Mouse (Mus musculus): ENCODE results near the gene Ifnk. TPM values are rescaled to one million over a fixed set of nuclear protein-coding genes. Genes with fewer than 3 reads are reported as not detected.

Gene Ifnk
- polyA plus RNA-seq, 1 experiment from 2014 or later: 0.39 TPM

GRCm38 (mm10) chr4:35165947-35166346, 14.1 kb downstream of the Ifnk start:
- H3K9me3 ChIP-seq: no peaks in the 10 kb centered on the region
- no peak overlapping the region for H3K27ac ChIP-seq
- H3K4me2 ChIP-seq: no peak overlapping the region
- H3K36me3 ChIP-seq: no peaks in the 10 kb centered on the region
- peak; percentile 78; the same call in 1 of the 2 replicates for ATAC-seq (ENCODE audit: insufficient read depth, low FRiP score, low read depth)
- no peak overlapping the region for H3K9ac ChIP-seq
- H3K27me3 ChIP-seq (replicated peaks): no peaks in the 10 kb centered on the region
- WGBS: 63% methylated on average over 3 of the region's 3 CpGs
- H3K4me1 ChIP-seq: peaks cover 4% of the 10 kb centered on the region; the same call in 1 of the 2 replicates
- no peak overlapping the region for H3K4me3 ChIP-seq (replicated peaks)

DNA sequence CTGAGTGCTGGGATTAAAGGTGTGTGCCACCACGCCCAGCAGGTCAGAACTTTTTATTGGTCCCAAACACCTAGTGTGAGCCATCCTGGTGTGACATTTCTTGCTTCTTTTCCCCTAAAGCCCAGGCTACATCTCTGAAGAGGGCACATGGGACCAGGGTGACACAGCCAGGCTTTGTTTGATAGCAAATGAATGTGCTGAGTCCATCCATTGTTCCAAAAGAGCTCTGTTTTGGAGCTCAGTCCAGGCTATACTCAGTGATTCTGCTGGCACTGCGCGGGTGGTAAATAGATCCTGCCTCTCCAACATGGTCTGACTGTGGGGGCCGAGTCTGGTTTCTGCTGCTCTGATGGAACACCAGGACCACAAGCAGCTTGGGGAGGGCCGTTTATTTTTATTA, 16.0 kb downstream of the Ifnk start:
- no peak overlapping the region for H3K4me2 ChIP-seq
- ATAC-seq (ENCODE audit: insufficient read depth, low FRiP score, low read depth): no peak; the same call in 1 of the 2 replicates
- H3K4me1 ChIP-seq: peaks cover 4% of the 10 kb centered on the region; the same call in 1 of the 2 replicates
- no peaks in the 10 kb centered on the region for H3K9me3 ChIP-seq
- no peak overlapping the region for H3K4me3 ChIP-seq (replicated peaks)
- WGBS: 82% methylated on average over 5 of the region's 5 CpGs
- no peaks in the 10 kb centered on the region for H3K36me3 ChIP-seq
- H3K27ac ChIP-seq: no peak overlapping the region
- no peaks in the 10 kb centered on the region for H3K27me3 ChIP-seq (replicated peaks)
- no peak overlapping the region for H3K9ac ChIP-seq

DNA sequence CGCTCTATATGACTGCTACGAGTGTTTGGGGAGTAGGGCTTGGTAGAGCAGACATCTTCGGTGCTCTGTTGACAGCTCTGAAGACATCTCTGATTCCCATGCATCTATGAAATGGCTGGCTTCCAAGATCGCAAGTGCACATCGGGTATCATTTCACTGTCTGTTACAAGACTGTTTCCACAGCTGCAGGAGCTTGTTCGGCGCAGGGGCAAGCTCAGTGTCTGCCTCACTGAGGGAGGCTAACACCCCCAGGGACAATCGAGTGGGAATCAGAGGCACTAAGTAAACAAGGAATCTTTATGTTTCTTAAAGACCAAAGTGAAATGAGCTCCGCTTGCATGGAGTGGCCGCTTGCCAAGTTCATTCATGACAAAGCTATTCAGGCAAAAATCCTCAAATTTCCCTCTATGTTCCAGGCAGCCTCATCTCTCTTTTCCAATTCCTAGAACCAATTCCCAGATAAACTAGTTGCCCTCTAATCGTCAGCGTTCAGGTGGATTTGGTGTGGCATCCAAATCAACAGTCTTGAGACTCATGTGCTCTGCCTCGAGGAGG, 17.8 kb downstream of the Ifnk start:
- no peaks in the 10 kb centered on the region for H3K27me3 ChIP-seq (replicated peaks)
- H3K4me1 ChIP-seq: peaks cover 4% of the 10 kb centered on the region; the same call in 1 of the 2 replicates
- peak overlapping the region; percentile 27 for H3K4me2 ChIP-seq
- H3K27ac ChIP-seq: no peak overlapping the region
- 46% methylated on average over 13 of the region's 13 CpGs for WGBS
- H3K9ac ChIP-seq: no peak overlapping the region
- H3K9me3 ChIP-seq: no peaks in the 10 kb centered on the region
- no peaks in the 10 kb centered on the region for H3K36me3 ChIP-seq
- no peak overlapping the region for H3K4me3 ChIP-seq (replicated peaks)
- ATAC-seq (ENCODE audit: insufficient read depth, low FRiP score, low read depth): no peak

GRCm38 (mm10) chr4:35172471-35172870, 20.6 kb downstream of the Ifnk start:
- no peaks in the 10 kb centered on the region for H3K27me3 ChIP-seq (replicated peaks)
- no peaks in the 10 kb centered on the region for H3K9me3 ChIP-seq
- no peaks in the 10 kb centered on the region for H3K36me3 ChIP-seq
- ATAC-seq (ENCODE audit: insufficient read depth, low FRiP score, low read depth): no peak
- H3K27ac ChIP-seq: no peak overlapping the region
- H3K4me1 ChIP-seq: no peaks in the 10 kb centered on the region
- no peak overlapping the region for H3K4me3 ChIP-seq (replicated peaks)
- H3K4me2 ChIP-seq: no peak overlapping the region
- WGBS: 81% methylated on average over 2 of the region's 2 CpGs
- no peak overlapping the region for H3K9ac ChIP-seq

DNA sequence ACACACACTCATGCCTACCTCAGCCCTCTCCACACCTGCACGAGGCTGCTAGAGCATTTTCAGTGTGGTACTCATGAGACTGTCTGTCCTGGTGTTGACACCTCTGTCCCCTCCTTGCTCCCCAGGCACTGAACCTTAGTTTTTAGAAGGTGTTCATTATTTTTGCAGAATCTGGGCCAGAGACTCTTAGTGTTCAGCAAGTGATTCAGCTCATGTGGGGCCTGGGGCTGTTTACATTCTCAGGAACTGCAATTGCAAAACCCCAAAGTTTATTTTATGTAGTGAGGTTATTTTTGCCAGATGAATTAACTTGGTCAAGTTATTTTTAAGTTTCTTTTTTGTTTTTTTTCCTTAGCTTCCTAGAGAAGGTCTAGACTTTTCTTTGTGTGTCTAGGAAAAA, 21.7 kb downstream of the Ifnk start:
- no peaks in the 10 kb centered on the region for H3K4me1 ChIP-seq
- H3K36me3 ChIP-seq: no peaks in the 10 kb centered on the region
- no peaks in the 10 kb centered on the region for H3K9me3 ChIP-seq
- no peak overlapping the region for H3K4me3 ChIP-seq (replicated peaks)
- H3K27me3 ChIP-seq (replicated peaks): no peaks in the 10 kb centered on the region
- no peak overlapping the region for H3K9ac ChIP-seq
- no peak overlapping the region for H3K27ac ChIP-seq
- no peak for ATAC-seq (ENCODE audit: insufficient read depth, low FRiP score, low read depth)
- 68% methylated on average over 1 of the region's 1 CpGs for WGBS
- no peak overlapping the region for H3K4me2 ChIP-seq

GRCm38 (mm10) chr4:35175566-35175965, 23.7 kb downstream of the Ifnk start:
- no peak for ATAC-seq (ENCODE audit: insufficient read depth, low FRiP score, low read depth)
- H3K4me3 ChIP-seq (replicated peaks): no peak overlapping the region
- H3K4me2 ChIP-seq: no peak overlapping the region
- H3K27me3 ChIP-seq (replicated peaks): no peaks in the 10 kb centered on the region
- no peaks in the 10 kb centered on the region for H3K9me3 ChIP-seq
- H3K9ac ChIP-seq: no peak overlapping the region
- WGBS: 73% methylated on average over 2 of the region's 2 CpGs
- H3K36me3 ChIP-seq: no peaks in the 10 kb centered on the region
- H3K4me1 ChIP-seq: no peaks in the 10 kb centered on the region
- H3K27ac ChIP-seq: no peak overlapping the region

DNA sequence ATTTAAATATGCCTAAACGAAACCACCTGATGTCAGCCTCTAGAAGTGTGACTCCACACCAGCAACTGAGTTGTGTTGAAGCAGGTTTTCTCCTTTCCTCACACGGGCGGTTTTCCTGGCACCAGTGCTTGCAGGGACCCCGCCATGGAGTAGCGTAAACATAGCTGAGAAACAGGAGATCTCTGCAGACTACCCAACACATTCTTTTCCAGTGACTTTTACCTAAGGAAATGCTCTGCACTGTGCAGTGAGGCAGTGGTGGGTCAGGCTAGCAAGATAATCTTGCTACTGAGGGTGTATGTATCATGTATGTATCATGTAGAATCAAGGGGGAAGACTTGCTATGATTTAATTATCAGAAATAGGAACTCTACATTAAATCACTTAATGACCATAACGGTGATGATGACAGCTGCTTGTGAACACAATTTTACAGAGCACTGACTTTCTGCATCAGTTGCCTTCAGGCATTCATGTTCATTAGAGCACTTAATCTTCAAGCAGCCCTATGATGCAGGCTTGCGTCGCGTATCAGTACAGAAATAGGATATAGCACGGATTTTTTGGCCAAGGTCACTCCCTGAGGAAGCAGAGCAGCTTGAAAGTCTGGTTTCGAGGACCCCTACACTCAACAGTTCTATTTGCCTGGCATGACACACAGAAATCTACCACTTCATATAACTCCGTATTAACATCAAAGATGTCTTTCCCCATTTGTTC, 26.2 kb downstream of the Ifnk start:
- Histone ChIP-seq H3K4me3 (replicated peaks) (no peak overlapping the region), H3K9ac (no peak overlapping the region), H3K9me3 (no peaks in the 10 kb centered on the region), H3K4me1 (no peaks in the 10 kb centered on the region), H3K4me2 (no peak overlapping the region), H3K27me3 (replicated peaks) (no peaks in the 10 kb centered on the region), H3K36me3 (no peaks in the 10 kb centered on the region), H3K27ac (no peak overlapping the region)
- no peak for ATAC-seq (ENCODE audit: insufficient read depth, low FRiP score, low read depth)
- WGBS: 73% methylated on average over 12 of the region's 12 CpGs

DNA sequence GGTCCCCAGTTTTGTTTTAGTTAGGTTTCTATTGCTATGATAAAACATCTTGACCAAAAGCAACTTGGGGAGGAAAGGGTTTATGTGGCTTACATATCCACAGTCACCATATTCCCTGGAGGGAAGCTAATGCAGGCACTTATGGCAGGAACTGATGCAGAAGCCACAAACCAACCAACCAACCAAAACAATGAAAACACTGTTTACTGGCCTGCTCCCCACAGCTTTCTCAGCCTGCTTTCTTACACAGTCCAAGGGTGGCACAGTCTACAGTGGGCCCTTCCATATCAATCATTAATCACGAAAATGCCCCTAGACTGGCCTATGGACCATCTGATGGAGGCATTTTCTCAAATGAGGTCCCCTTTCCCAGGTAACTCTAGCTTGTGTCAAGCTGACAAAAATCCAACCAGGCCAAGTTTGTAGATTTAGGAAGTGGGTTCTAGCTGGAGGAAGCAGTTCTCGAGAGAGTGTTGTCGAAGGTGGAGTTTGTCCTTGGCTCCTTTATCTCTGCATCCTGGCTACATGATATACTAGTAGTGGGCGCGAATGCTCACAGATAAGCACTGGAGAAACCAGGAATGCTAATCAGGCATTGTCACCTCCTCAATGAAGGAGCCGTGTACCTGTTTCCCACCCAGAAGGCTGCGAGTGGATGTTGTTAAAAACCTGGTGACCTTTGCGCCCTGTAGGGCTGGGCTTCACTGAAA, 35.9 kb downstream of the Ifnk start:
- H3K9me3 ChIP-seq: no peaks in the 10 kb centered on the region
- no peak overlapping the region for H3K27ac ChIP-seq
- H3K4me3 ChIP-seq (replicated peaks): no peak overlapping the region
- H3K36me3 ChIP-seq: 0 out of 2 replicates have a peak, but pooled peaks cover 4% of the 10 kb centered on the region
- 77% methylated on average over 8 of the region's 8 CpGs for WGBS
- H3K4me1 ChIP-seq: no peaks in the 10 kb centered on the region
- no peak overlapping the region for H3K4me2 ChIP-seq
- no peak overlapping the region for H3K9ac ChIP-seq
- no peaks in the 10 kb centered on the region for H3K27me3 ChIP-seq (replicated peaks)
- ATAC-seq (ENCODE audit: insufficient read depth, low FRiP score, low read depth): no peak

GRCm38 (mm10) chr4:35189794-35190193, 37.9 kb downstream of the Ifnk start:
- ATAC-seq (ENCODE audit: insufficient read depth, low FRiP score, low read depth): no peak
- no peak overlapping the region for H3K27ac ChIP-seq
- 0 out of 2 replicates have a peak, but pooled peaks cover 4% of the 10 kb centered on the region for H3K36me3 ChIP-seq
- H3K4me1 ChIP-seq: no peaks in the 10 kb centered on the region
- no peak overlapping the region for H3K9ac ChIP-seq
- no peak overlapping the region for H3K4me2 ChIP-seq
- no peak overlapping the region for H3K4me3 ChIP-seq (replicated peaks)
- WGBS: 71% methylated on average over 5 of the region's 5 CpGs
- H3K27me3 ChIP-seq (replicated peaks): no peaks in the 10 kb centered on the region
- no peaks in the 10 kb centered on the region for H3K9me3 ChIP-seq

DNA sequence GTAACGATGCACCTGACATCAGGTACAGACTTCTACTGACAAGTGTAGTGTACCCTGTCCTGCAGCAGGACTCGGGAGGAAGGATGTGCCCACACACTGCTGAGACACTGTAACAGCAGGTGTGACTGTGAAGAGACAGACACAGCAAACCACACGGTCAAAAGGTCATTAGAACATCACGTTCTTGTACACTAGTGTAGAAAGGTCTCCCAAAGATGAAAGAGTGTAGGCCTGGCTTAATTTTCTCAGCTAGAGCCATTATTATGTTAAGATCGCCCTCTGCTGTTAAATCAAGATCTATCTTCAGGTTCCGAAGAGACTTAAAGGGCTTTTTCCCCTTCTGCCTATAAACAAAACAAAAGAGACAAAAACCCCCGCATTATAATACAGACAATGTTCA, 40.9 kb downstream of the Ifnk start:
- Histone ChIP-seq H3K9me3 (no peaks in the 10 kb centered on the region), H3K9ac (no peak overlapping the region), H3K27ac (no peak overlapping the region), H3K27me3 (replicated peaks) (no peaks in the 10 kb centered on the region), H3K36me3 (peaks cover 7% of the 10 kb centered on the region; the same call in 1 of the 2 replicates), H3K4me3 (replicated peaks) (no peak overlapping the region), H3K4me1 (no peaks in the 10 kb centered on the region), H3K4me2 (no peak overlapping the region)
- no peak for ATAC-seq (ENCODE audit: insufficient read depth, low FRiP score, low read depth)
- 37% methylated on average over 7 of the region's 7 CpGs for WGBS

DNA sequence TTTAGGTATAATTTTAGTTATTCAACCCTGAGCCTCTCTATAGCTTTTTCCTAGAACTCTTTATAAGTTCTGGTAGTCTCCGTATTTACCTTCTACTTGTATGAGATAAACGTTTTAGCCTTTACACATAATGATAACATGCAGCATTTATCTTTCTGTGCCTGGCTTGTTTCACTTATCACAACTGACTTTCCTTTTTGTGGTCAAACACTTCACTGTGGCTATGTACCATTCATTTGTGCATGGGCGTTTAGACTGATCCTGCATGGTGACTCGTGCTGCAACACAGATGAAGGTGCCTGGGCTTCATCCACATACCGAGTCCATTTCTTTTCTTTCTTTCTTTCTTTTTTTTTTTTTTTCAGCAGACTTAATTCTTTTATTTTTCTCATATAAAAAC, 49.8 kb downstream of the Ifnk start:
- Histone ChIP-seq H3K4me3 (replicated peaks) (no peak overlapping the region), H3K36me3 (peaks cover 11% of the 10 kb centered on the region), H3K4me2 (no peak overlapping the region), H3K4me1 (no peaks in the 10 kb centered on the region), H3K9ac (no peak overlapping the region), H3K27me3 (replicated peaks) (no peaks in the 10 kb centered on the region), H3K9me3 (no peaks in the 10 kb centered on the region), H3K27ac (no peak overlapping the region)
- ATAC-seq (ENCODE audit: insufficient read depth, low FRiP score, low read depth): no peak
- WGBS: 75% methylated on average over 5 of the region's 5 CpGs

Data from stomach, embryonic 15.5 days (tissue).